Mouse (Mus musculus): ENCODE results near the gene Ptk7. TPM values are rescaled to one million over a fixed set of nuclear protein-coding genes. Genes with fewer than 3 reads are reported as not detected.
"Not testable (repeated sequence)": the region's sequence is repeated elsewhere in the genome, so short reads cannot be mapped to it uniquely, and the experiment has no call there.

Ptk7 gene
- total RNA-seq, 1 experiment from 2014 or later: 6.7 TPM

GRCm38 (mm10) chr17:46574535-46574934, 54.8 kb downstream of the Ptk7 start:
- no peak for ATAC-seq (replicated peaks; ENCODE audit: low read depth, poor library complexity, severe bottlenecking)

- no peak for ATAC-seq (replicated peaks; ENCODE audit: low read depth, poor library complexity, severe bottlenecking)
Measured at GRCm38 (mm10) chr17:46571005-46571404, 58.3 kb downstream of the Ptk7 start.

GRCm38 (mm10) chr17:46559146-46559545, 70.2 kb downstream of the Ptk7 start:
- ATAC-seq (replicated peaks; ENCODE audit: low read depth, poor library complexity, severe bottlenecking): no peak

GRCm38 (mm10) chr17:46558151-46558550, 71.2 kb downstream of the Ptk7 start:
- no peak for ATAC-seq (replicated peaks; ENCODE audit: low read depth, poor library complexity, severe bottlenecking)

- not testable (repeated sequence) for ATAC-seq (replicated peaks; ENCODE audit: low read depth, poor library complexity, severe bottlenecking)
Measured at GRCm38 (mm10) chr17:46557321-46557720, 72.0 kb downstream of the Ptk7 start.

GRCm38 (mm10) chr17:46556584-46556945, 72.7 kb downstream of the Ptk7 start:
- ATAC-seq (replicated peaks; ENCODE audit: low read depth, poor library complexity, severe bottlenecking): no peak

- ATAC-seq (replicated peaks; ENCODE audit: low read depth, poor library complexity, severe bottlenecking): peak; percentile 88
Measured at GRCm38 (mm10) chr17:46555673-46556583, 73.4 kb downstream of the Ptk7 start, which contains the start of gene Srf. Gene Srf (minus strand): TSS chr17:46556175.

GRCm38 (mm10) chr17:46554977-46555672, 74.2 kb downstream of the Ptk7 start:
- no peak for ATAC-seq (replicated peaks; ENCODE audit: low read depth, poor library complexity, severe bottlenecking)

GRCm38 (mm10) chr17:46554646-46554976, 74.7 kb downstream of the Ptk7 start:
- ATAC-seq (replicated peaks; ENCODE audit: low read depth, poor library complexity, severe bottlenecking): no peak

GRCm38 (mm10) chr17:46553926-46554325, 75.4 kb downstream of the Ptk7 start:
- no peak for ATAC-seq (replicated peaks; ENCODE audit: low read depth, poor library complexity, severe bottlenecking)

- no peak for ATAC-seq (replicated peaks; ENCODE audit: low read depth, poor library complexity, severe bottlenecking)
Measured at GRCm38 (mm10) chr17:46553469-46553868, 75.8 kb downstream of the Ptk7 start.

- peak; percentile 55 for ATAC-seq (replicated peaks; ENCODE audit: low read depth, poor library complexity, severe bottlenecking)
Measured at GRCm38 (mm10) chr17:46552841-46553423, 76.4 kb downstream of the Ptk7 start.

GRCm38 (mm10) chr17:46552151-46552550, 77.2 kb downstream of the Ptk7 start:
- ATAC-seq (replicated peaks; ENCODE audit: low read depth, poor library complexity, severe bottlenecking): no peak

- no peak for ATAC-seq (replicated peaks; ENCODE audit: low read depth, poor library complexity, severe bottlenecking)
Measured at GRCm38 (mm10) chr17:46551369-46551768, 77.9 kb downstream of the Ptk7 start.

GRCm38 (mm10) chr17:46550904-46551303, 78.4 kb downstream of the Ptk7 start:
- ATAC-seq (replicated peaks; ENCODE audit: low read depth, poor library complexity, severe bottlenecking): no peak

GRCm38 (mm10) chr17:46549642-46550041, 79.7 kb downstream of the Ptk7 start:
- ATAC-seq (replicated peaks; ENCODE audit: low read depth, poor library complexity, severe bottlenecking): no peak

- ATAC-seq (replicated peaks; ENCODE audit: low read depth, poor library complexity, severe bottlenecking): 0 out of 2 replicates have a peak, but pooled peaks have one; percentile 40
Measured at GRCm38 (mm10) chr17:46549193-46549592, 80.1 kb downstream of the Ptk7 start.

- no peak for ATAC-seq (replicated peaks; ENCODE audit: low read depth, poor library complexity, severe bottlenecking)
Measured at GRCm38 (mm10) chr17:46548741-46549140, 80.6 kb downstream of the Ptk7 start.

GRCm38 (mm10) chr17:46547923-46548322, 81.4 kb downstream of the Ptk7 start:
- ATAC-seq (replicated peaks; ENCODE audit: low read depth, poor library complexity, severe bottlenecking): no peak

GRCm38 (mm10) chr17:46546995-46547394, 82.3 kb downstream of the Ptk7 start:
- no peak for ATAC-seq (replicated peaks; ENCODE audit: low read depth, poor library complexity, severe bottlenecking)

GRCm38 (mm10) chr17:46546591-46546990, 82.7 kb downstream of the Ptk7 start:
- ATAC-seq (replicated peaks; ENCODE audit: low read depth, poor library complexity, severe bottlenecking): no peak

Data from common myeloid progenitor, adult 5-6 weeks (primary cell).